Mouse (Mus musculus): ENCODE data around the gene Mme. TPM values are rescaled to one million over a fixed set of nuclear protein-coding genes. Genes with fewer than 3 reads are reported as not detected.

Gene Mme
- total RNA-seq (2014; fragmentation: Nextera tagmentation) (not detected in 2 replicates), total RNA-seq (2017) (not detected in 2 replicates)

- no peak for ATAC-seq (replicated peaks; ENCODE audit: low FRiP score, low TSS enrichment, poor library complexity, severe bottlenecking)
These were observed at the start of gene Mme for GRCm38 (mm10) chr3:63241099-63241587. Gene Mme (plus strand): TSS chr3:63241537.

- ATAC-seq (replicated peaks; ENCODE audit: low FRiP score, low TSS enrichment, poor library complexity, severe bottlenecking), result no peak
These were observed 44.8 kb upstream of the Mme start for GRCm38 (mm10) chr3:63196565-63196964.

- no peak for ATAC-seq (replicated peaks; ENCODE audit: low FRiP score, low TSS enrichment, poor library complexity, severe bottlenecking)
These were observed 43.3 kb upstream of the Mme start for GRCm38 (mm10) chr3:63198026-63198425.

- ATAC-seq (replicated peaks; ENCODE audit: low FRiP score, low TSS enrichment, poor library complexity, severe bottlenecking), result no peak
These were observed 19.3 kb upstream of the Mme start for GRCm38 (mm10) chr3:63221867-63222591.

- ATAC-seq (replicated peaks; ENCODE audit: low FRiP score, low TSS enrichment, poor library complexity, severe bottlenecking), result no peak
These were observed 17.7 kb upstream of the Mme start for GRCm38 (mm10) chr3:63223676-63224075.

- no peak for ATAC-seq (replicated peaks; ENCODE audit: low FRiP score, low TSS enrichment, poor library complexity, severe bottlenecking)
These were observed 5.4 kb upstream of the Mme start for GRCm38 (mm10) chr3:63235957-63236356.

- ATAC-seq (replicated peaks; ENCODE audit: low FRiP score, low TSS enrichment, poor library complexity, severe bottlenecking), result no peak
These were observed 2.4 kb downstream of the Mme start for GRCm38 (mm10) chr3:63243721-63244120.

GRCm38 (mm10) chr3:63272091-63272490, 30.8 kb downstream of the Mme start:
- no peak for ATAC-seq (replicated peaks; ENCODE audit: low FRiP score, low TSS enrichment, poor library complexity, severe bottlenecking)

- ATAC-seq (replicated peaks; ENCODE audit: low FRiP score, low TSS enrichment, poor library complexity, severe bottlenecking), result no peak
These were observed 53.0 kb downstream of the Mme start for GRCm38 (mm10) chr3:63294316-63294715.

- ATAC-seq (replicated peaks; ENCODE audit: low FRiP score, low TSS enrichment, poor library complexity, severe bottlenecking), result no peak
These were observed 53.5 kb downstream of the Mme start for GRCm38 (mm10) chr3:63294791-63295190.

- no peak for ATAC-seq (replicated peaks; ENCODE audit: low FRiP score, low TSS enrichment, poor library complexity, severe bottlenecking)
These were observed 53.9 kb downstream of the Mme start for GRCm38 (mm10) chr3:63295237-63295636.

- no peak for ATAC-seq (replicated peaks; ENCODE audit: low FRiP score, low TSS enrichment, poor library complexity, severe bottlenecking)
These were observed 54.4 kb downstream of the Mme start for GRCm38 (mm10) chr3:63295657-63296231.

- ATAC-seq (replicated peaks; ENCODE audit: low FRiP score, low TSS enrichment, poor library complexity, severe bottlenecking), result no peak
These were observed 55.1 kb downstream of the Mme start for GRCm38 (mm10) chr3:63296411-63296810.

- no peak for ATAC-seq (replicated peaks; ENCODE audit: low FRiP score, low TSS enrichment, poor library complexity, severe bottlenecking)
These were observed 56.5 kb downstream of the Mme start for GRCm38 (mm10) chr3:63297787-63298186.

- no peak for ATAC-seq (replicated peaks; ENCODE audit: low FRiP score, low TSS enrichment, poor library complexity, severe bottlenecking)
These were observed 73.9 kb downstream of the Mme start for GRCm38 (mm10) chr3:63315211-63315760.

- ATAC-seq (replicated peaks; ENCODE audit: low FRiP score, low TSS enrichment, poor library complexity, severe bottlenecking), result no peak
These were observed 76.2 kb downstream of the Mme start for GRCm38 (mm10) chr3:63317496-63317895.

GRCm38 (mm10) chr3:63325615-63326014, 84.3 kb downstream of the Mme start:
- no peak for ATAC-seq (replicated peaks; ENCODE audit: low FRiP score, low TSS enrichment, poor library complexity, severe bottlenecking)

- no peak for ATAC-seq (replicated peaks; ENCODE audit: low FRiP score, low TSS enrichment, poor library complexity, severe bottlenecking)
These were observed 98.8 kb downstream of the Mme start for GRCm38 (mm10) chr3:63340110-63340509.

- ATAC-seq (replicated peaks; ENCODE audit: low FRiP score, low TSS enrichment, poor library complexity, severe bottlenecking), result no peak
These were observed 99.2 kb downstream of the Mme start for GRCm38 (mm10) chr3:63340546-63340945.

GRCm38 (mm10) chr3:63341481-63341880, 100.1 kb downstream of the Mme start:
- ATAC-seq (replicated peaks; ENCODE audit: low FRiP score, low TSS enrichment, poor library complexity, severe bottlenecking), result no peak

GRCm38 (mm10) chr3:63344998-63345397, 103.7 kb downstream of the Mme start:
- ATAC-seq (replicated peaks; ENCODE audit: low FRiP score, low TSS enrichment, poor library complexity, severe bottlenecking), result no peak

Data from megakaryocyte-erythroid progenitor cell, adult 5-6 weeks (primary cell).